Mouse (Mus musculus) heart, embryonic 15.5 days (tissue): ENCODE results near the gene Ctla2b. TPM values are rescaled to one million over a fixed set of nuclear protein-coding genes. Genes with fewer than 3 reads are reported as not detected.

Experiments
- polyA plus RNA-seq: library from polyadenylated mRNA; unstranded; fragments of >200 nt; fragmentation: Nextera tagmentation; extraction: Ambion mirVana; gene quantifications from 2 replicates; pipeline ENCODE4 v1.2.1, GENCODE M21; 2015

Gene Ctla2b
- polyA plus RNA-seq, 1 experiment from 2014 or later: 7.1 TPM

Other genes starting within 250 kb of the Ctla2b start
- gene BC051665, start 111.1 kb downstream of the Ctla2b start, polyA plus RNA-seq: not detected in 2 replicates
- gene Ctsll3, start 94.6 kb downstream of the Ctla2b start, polyA plus RNA-seq: not detected in 2 replicates
- gene 4930486L24Rik, start 33.0 kb downstream of the Ctla2b start, polyA plus RNA-seq: not detected in 2 replicates
- gene Gm49392, start 553 bp downstream of the Ctla2b start, polyA plus RNA-seq: 0.42 and 1.1 TPM in 2 replicates
- gene Tpbpb, start 7.4 kb upstream of the Ctla2b start, polyA plus RNA-seq: not detected in 2 replicates
- 0.54 TPM in 1 of 2 replicates, not detected in the other for gene Gm49393, start 38.1 kb upstream of the Ctla2b start, polyA plus RNA-seq
- 0.53 and 3.3 TPM in 2 replicates for gene Gm49391, start 39.1 kb upstream of the Ctla2b start, polyA plus RNA-seq
- 80.7 and 92.7 TPM in 2 replicates for gene Ctla2a, start 39.2 kb upstream of the Ctla2b start, polyA plus RNA-seq
- gene Tpbpa, start 44.5 kb upstream of the Ctla2b start, polyA plus RNA-seq: not detected in 2 replicates
- not detected in 2 replicates for gene Ctsj, start 108.5 kb upstream of the Ctla2b start, polyA plus RNA-seq
- gene Ctsq, start 143.2 kb upstream of the Ctla2b start, polyA plus RNA-seq: not detected in 2 replicates